Mouse (Mus musculus) cortical plate, adult 2 months (tissue): ENCODE results near the gene Gm7168. TPM values are rescaled to one million over a fixed set of nuclear protein-coding genes. Genes with fewer than 3 reads are reported as not detected.
"Not testable (repeated sequence)": the region's sequence is repeated elsewhere in the genome, so short reads cannot be mapped to it uniquely, and the experiment has no call there.

Experiments
- H3K27ac ChIP-seq: fragments of 200-500 bp; 2 replicates; pipeline ENCODE4 v1.5.1; 2012; ENCODE audit warnings: low read length, control low read depth, inconsistent platforms; ENCODE audit not compliant: insufficient read depth
- H3K4me1 ChIP-seq: fragments of 200-500 bp; 2 replicates; pipeline ENCODE4 v1.6.1; 2011; ENCODE audit warnings: low read length; ENCODE audit not compliant: control insufficient read depth, insufficient read depth
- H3K4me3 ChIP-seq: fragments of 200-500 bp; 2 replicates; pipeline ENCODE4 v1.5.1; 2011; ENCODE audit warnings: mild to moderate bottlenecking, low read length, control low read depth; ENCODE audit not compliant: insufficient read depth
- CTCF ChIP-seq: fragments of 200-500 bp; IDR thresholded peaks from 2 replicates; pipeline ENCODE4 v1.5.1; 2011; ENCODE audit warnings: mild to moderate bottlenecking, control low read depth, low read length; ENCODE audit not compliant: insufficient read depth; ENCODE audit errors: extremely low read depth
- POLR2A ChIP-seq: fragments of 200-500 bp; IDR thresholded peaks from 2 replicates; pipeline ENCODE4 v1.6.1; 2011; ENCODE audit warnings: mild to moderate bottlenecking, low read length, control low read depth; ENCODE audit not compliant: insufficient read depth; ENCODE audit errors: extremely low read depth
- polyA plus RNA-seq: library from polyadenylated mRNA; depleted of rRNA; stranded (reverse); fragments of >200 nt; gene quantifications from 2 replicates; pipeline ENCODE4 v1.2.3, GENCODE M21; 2012

Gene Gm7168
- polyA plus RNA-seq, 1 experiment: not detected

DNA sequence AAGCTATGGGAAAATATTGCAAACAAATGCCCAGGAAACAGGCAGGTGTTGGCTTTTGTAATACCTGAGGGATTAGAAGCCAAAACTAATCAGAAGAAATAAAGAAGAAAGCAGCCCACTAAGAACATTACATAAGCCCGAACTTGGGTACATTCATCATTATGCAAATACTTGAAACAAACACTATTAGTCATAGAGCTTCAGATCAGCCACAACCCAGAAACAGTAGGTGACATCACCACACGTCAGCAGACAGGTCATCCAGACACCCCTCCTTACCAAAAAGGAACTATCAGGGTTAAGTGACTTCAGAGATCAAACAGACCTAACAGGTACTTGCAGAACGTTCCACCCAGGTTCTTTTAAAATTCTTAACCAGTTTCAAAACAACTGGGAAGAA, 22.2 kb upstream of the Gm7168 start:
- Histone ChIP-seq H3K4me1 (peaks cover 2% of the 10 kb centered on the region; the same call in 1 of the 2 replicates), H3K4me3 (no peak overlapping the region), H3K27ac (no peak overlapping the region)
- TF ChIP-seq CTCF (no peak), POLR2A (no peak)

DNA sequence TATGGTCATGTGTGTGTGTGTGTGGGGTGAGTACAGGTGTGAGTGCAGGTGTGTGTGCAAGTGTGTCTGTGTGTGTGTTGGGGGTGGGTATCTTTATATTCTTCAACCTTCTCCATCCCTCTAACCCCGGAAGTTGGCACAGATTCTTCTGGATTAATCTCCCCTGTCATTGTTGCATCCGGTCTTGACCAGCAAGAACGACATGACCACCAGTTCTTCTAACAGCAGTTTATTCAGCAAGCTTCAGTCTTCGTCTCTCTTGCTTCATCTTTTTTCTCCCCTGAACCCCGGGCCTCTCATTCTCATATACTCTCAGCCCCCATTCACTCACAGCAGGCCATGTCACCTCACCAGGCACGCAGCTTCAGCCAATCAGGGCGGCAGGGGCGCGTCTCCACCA, 17.8 kb upstream of the Gm7168 start:
- no peaks in the 10 kb centered on the region for H3K4me1 ChIP-seq
- no peak overlapping the region for H3K27ac ChIP-seq
- H3K4me3 ChIP-seq: no peak overlapping the region
- TF ChIP-seq CTCF (no peak), POLR2A (no peak)

DNA sequence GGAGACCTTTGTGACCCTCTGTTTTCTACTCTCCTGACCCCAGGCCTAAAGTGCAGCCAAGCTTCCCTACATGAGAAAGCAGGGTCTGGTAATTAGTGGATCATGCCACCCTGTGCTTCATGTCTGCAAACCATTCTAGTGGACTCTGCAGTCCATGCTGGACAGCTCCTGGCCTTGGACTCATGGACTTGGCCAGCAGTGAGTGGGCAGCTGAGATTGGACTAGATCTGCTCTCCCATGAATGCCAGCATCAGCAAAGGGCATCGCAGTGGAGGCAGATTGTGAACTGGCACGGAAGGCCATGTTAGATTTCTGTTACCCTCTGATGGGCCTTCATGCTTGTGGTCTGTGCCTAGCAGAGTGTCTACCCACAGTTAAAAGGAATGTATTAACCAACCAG, 12.8 kb upstream of the Gm7168 start:
- H3K4me3 ChIP-seq, H3K4me1 ChIP-seq, H3K27ac ChIP-seq: not testable (repeated sequence)

DNA sequence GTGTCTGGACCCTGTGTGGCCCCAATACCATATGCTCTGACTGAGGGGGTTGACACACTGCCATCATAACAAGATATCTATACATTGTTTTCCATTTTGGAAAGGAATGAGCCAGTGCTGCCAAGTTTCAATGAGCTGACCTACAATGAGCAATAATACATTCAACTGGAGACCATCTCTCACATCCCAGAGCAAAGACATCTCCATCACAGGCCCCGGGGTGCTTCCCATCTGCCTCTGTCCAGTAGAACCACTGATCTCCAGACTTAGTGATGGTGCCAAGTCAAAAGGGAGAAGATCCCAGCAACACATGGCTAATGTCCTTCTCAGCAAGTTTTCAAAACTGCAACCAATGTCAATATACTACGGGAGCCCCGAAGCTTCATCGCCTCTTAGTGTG, 10.4 kb upstream of the Gm7168 start:
- Histone ChIP-seq H3K27ac (no peak overlapping the region), H3K4me1 (no peaks in the 10 kb centered on the region), H3K4me3 (no peak overlapping the region)
- no peak for TF ChIP-seq CTCF
- no peak for TF ChIP-seq POLR2A

DNA sequence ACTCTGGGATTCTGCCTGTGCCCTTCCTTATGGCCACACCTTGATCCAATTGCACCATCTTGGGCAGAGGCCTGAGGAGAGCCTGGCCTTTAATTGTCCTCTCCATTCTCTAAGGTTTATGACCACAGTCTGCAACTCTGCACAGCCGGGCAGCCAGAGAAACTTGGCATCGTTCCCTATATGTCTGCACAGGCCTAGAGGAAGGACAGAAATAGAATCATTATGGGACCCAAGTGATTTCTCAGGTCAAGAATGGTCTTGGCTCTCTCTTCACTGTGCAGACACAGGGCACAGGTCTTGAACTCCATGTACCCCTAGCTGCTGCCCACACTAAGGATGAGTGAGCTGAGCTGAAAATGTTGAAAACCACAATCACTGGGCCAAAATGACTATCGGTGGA, 9.5 kb upstream of the Gm7168 start:
- no peaks in the 10 kb centered on the region for H3K4me1 ChIP-seq
- TF ChIP-seq CTCF: no peak
- TF ChIP-seq POLR2A: no peak
- H3K4me3 ChIP-seq: no peak overlapping the region
- H3K27ac ChIP-seq: no peak overlapping the region

DNA sequence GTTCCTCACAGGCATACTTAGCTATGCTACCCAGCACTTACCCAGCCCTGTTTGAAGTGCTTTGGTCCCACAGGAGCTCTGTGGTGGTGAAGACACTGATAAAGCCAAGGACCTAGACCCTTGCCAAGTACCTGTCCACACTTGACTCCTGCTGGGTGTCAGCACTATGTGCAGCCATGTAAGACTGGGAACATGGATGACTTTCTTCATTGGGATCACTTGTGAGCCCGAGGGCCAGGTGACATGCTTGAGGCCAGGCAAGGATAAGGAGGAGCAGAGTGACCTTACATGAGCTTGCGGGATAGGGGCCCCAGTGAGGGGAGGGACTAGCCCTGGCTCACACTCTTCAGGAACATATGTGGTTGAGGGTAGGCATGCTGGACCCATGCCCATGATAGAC, 8.9 kb upstream of the Gm7168 start:
- not testable (repeated sequence) for H3K4me1 ChIP-seq, H3K4me3 ChIP-seq

DNA sequence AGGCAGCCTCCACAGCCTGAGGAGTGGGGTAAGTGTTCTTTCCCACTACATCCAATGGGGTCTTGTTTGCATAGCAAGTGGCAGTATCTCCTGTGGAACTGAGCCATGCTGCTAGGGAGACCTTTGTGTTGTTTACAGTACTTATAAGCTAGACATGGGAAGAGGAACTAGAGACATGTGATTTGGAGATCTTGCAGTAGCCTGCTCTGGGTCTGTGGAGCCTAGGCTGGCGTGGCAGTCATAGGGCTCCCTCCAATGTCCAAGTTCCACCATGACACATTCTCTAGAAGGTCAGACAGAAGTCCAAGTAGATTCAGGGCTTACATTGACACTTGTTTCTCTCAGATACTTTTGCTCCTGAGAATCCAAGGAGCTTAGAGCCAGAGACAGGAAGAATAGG, 7.7 kb upstream of the Gm7168 start:
- no peak for TF ChIP-seq POLR2A
- no peak for TF ChIP-seq CTCF
- Histone ChIP-seq H3K4me1 (no peaks in the 10 kb centered on the region), H3K4me3 (no peak overlapping the region), H3K27ac (no peak overlapping the region)

More for the DNA sequence above, 8.9 kb upstream of the Gm7168 start:
- H3K27ac ChIP-seq: not testable (repeated sequence)

DNA sequence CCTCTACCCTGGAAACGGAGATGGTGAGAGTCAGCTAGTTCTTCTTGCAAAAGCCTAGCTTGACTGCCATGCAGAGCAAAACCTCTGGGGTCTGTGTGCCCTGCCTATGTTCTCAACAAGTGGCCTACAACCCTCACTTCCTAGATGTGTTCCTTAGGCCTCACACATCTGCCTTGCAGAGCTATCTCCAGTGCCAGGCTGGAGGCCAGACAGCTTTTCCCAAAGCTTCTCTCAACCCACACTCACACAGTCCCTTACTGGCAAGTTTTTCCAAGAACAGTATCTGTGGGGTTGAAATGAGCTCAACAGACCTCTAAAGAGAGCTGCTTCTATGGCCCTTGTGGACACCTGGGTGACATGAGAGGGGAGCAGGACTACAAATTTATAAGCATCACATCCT, 3.4 kb downstream of the Gm7168 start:
- not testable (repeated sequence) for H3K27ac ChIP-seq, H3K4me3 ChIP-seq, H3K4me1 ChIP-seq

DNA sequence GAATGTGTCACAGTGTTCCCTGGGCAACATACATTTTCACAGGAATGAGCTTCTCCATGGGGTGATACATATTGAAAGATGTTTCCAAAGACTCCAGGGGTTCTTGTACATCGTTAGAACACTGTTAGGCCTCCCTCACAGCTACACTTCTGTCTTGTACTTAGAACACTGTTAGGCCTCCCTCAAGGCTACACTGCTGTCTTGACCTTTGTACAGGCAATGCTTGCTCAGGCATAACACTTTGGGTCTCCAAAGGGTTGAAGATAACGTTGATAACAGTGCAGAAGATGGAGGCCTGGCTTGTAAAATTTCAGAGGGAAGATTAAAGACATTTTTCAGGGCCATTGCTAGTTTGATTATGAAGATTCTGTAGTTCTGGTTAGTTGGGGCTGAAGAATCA, 10.0 kb downstream of the Gm7168 start:
- not testable (repeated sequence) for H3K4me1 ChIP-seq, H3K27ac ChIP-seq, H3K4me3 ChIP-seq

DNA sequence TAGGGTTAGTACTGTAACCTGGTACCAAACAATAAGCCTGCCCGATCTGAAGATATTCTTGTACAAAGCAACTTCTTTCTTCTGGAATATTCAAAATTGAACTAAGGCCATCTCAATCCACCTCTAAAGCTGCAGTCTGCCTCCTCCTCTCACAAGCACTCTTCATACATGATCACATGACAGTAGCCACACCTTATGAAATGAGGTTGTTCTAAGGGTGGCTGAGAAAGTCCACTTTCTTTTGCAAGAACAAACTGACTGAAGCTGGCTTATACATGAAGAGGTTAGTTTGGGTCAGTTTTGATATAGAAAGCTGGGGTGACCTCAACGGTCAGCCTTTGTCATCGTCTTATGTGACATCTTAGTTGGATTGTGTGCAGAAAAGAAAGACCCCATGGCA, 14.1 kb downstream of the Gm7168 start:
- H3K27ac ChIP-seq, H3K4me1 ChIP-seq, H3K4me3 ChIP-seq: not testable (repeated sequence)

DNA sequence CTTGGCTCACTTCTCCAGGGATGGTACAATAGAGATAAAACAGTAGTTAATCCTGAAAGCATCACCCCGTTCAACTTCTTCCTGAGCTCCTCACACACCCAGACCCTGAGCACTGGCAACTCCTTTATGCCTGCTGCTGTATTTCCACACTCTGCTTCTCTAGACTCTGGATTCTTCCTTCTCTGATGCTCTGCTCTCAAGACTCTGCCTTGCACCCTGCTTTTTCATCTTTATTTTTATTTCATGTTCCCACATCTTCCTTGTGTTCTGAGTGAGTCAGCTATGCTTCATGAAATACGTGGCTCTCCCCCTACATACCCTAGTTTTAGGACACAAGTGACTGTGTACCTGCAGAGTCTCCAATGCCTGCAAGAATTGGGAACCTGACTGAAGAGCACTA, 16.9 kb downstream of the Gm7168 start:
- not testable (repeated sequence) for H3K4me3 ChIP-seq, H3K27ac ChIP-seq, H3K4me1 ChIP-seq

DNA sequence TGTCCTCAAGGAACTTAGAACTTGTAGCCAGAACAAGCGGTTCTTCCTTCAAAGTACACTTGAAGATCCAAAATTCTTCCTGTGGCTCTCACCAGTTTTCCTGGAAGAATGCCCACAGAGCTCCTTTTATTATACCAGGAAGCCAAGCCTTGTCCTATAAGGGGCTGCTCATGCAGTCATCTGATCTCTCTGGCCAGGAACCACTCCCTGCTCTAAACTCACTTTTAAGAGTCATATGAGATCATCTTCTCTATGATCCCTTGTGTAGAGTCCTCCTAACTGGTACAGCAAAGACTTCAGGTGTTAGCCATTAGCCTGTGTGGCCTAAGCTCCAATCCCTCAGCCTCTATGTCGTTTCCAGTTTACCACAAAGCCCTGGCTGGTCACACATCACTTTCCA, 21.7 kb downstream of the Gm7168 start:
- H3K4me3 ChIP-seq, H3K27ac ChIP-seq, H3K4me1 ChIP-seq: not testable (repeated sequence)

DNA sequence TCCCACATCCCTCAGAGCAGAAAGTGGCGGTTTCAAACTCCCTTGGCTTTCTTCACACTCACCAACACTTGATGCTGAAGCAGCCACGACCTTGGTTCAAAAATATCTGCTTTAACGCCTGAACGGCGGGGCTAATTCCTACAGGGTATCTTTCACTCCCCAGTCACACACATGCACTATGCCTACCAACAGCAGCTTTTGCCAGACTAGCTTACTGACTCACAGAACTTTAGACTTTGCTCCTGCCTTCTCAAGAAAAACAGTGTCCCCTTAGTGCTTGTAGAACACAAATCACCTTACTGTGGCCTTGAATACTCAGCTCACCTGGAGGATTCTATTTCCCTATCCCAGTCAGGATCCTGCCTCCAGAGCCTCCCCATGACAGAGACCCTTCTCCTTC, 22.6 kb downstream of the Gm7168 start:
- H3K27ac ChIP-seq, H3K4me1 ChIP-seq, H3K4me3 ChIP-seq: not testable (repeated sequence)
